Mouse (Mus musculus): Measurements from ENCODE around the gene Pclaf. TPM values are rescaled to one million over a fixed set of nuclear protein-coding genes. Genes with fewer than 3 reads are reported as not detected.

The Pclaf gene
- total and polyA plus RNA-seq, 3 experiments = 177 to 394 (median 229) TPM

- H3K9ac ChIP-seq (ENCODE audit: insufficient read depth, low read depth) = peak overlapping the region; percentile 90
- peaks cover 0 to 11% of the 10 kb centered on the region in 2 experiments; a peak in 2 of 4 replicates for H3K4me1 ChIP-seq (ENCODE audit: control insufficient read depth in 1 of 2, insufficient read depth in 2 of 2)
- DNase-seq (ENCODE audit: extremely low read depth) = peak; percentile 91
- H3K4me3 ChIP-seq (replicated peaks in 1 of 3; ENCODE audit: low read depth in 2 of 3, low read length in 2 of 3, poor library complexity in 1 of 3) = peak overlapping the region; percentile 69 to 99 (median 78)
- in situ Hi-C loops (cut with MboI; ENCODE audit: low pct_ligation_motif_present, low pct_unique_long_range_greater_than_20kb, low sequenced_read_pairs) (no loop called here), dilution Hi-C loops (cut with MboI; ENCODE audit: extremely low pct_ligation_motif_present, extremely low pct_unique_long_range_greater_than_20kb, low sequenced_read_pairs) (no loop called here)
- H3K27ac ChIP-seq (ENCODE audit: insufficient read depth, low read depth) = no peak overlapping the region
- peak overlapping the region; percentile 92 for H3K4me2 ChIP-seq (ENCODE audit: insufficient read depth, low read depth, poor library complexity, severe bottlenecking)
- H3K79me2 ChIP-seq (replicated peaks; ENCODE audit: control insufficient read depth, extremely low read depth, insufficient read depth, poor library complexity, severe bottlenecking) = no peaks in the 10 kb centered on the region; the same call in none of the 2 replicates
- peaks cover 0 to 12% of the 10 kb centered on the region in 2 experiments for H3K36me3 ChIP-seq (replicated peaks in 1 of 2; ENCODE audit: control insufficient read depth in 1 of 2, insufficient read depth in 1 of 2, low read length in 1 of 2)
- no peaks in the 10 kb centered on the region for H3K9me3 ChIP-seq (replicated peaks; ENCODE audit: low read length)
- H3K27me3 ChIP-seq (replicated peaks) = no peaks in the 10 kb centered on the region
- no peak for TF ChIP-seq USF1 (IDR thresholded peaks at IDR 0.05; ENCODE audit: low read depth, low read length)
- TF ChIP-seq SIN3A (IDR thresholded peaks at IDR 0.05; ENCODE audit: low read length) = peak; percentile 100
- no peak for TF ChIP-seq PAX5 (IDR thresholded peaks at IDR 0.05; ENCODE audit: low read length)
- peak; percentile 67 for TF ChIP-seq IRF4 (IDR thresholded peaks at IDR 0.05; ENCODE audit: low read depth, low read length)
- TF ChIP-seq BHLHE40 (IDR thresholded peaks at IDR 0.05; ENCODE audit: low read depth, low read length) = peak; percentile 96
- peak; percentile 21; the same call in 1 of the 2 replicates for TF ChIP-seq USF2 (conservative IDR thresholded peaks at IDR 0.05; ENCODE audit: low read depth, low read length)
- TF ChIP-seq ETS1 (conservative IDR thresholded peaks at IDR 0.05; ENCODE audit: low read depth, low read length) = peak; percentile 75
- no peak for TF ChIP-seq ZC3H11A (IDR thresholded peaks at IDR 0.05; ENCODE audit: low read depth, low read length)
- TF ChIP-seq ZNF384 (IDR thresholded peaks at IDR 0.05; ENCODE audit: low read depth, low read length) = no peak
- TF ChIP-seq E2F4 (IDR thresholded peaks at IDR 0.05; ENCODE audit: insufficient replicate concordance, low read depth, low read length) = no peak
- peak; percentile 98 for TF ChIP-seq MYC (IDR thresholded peaks at IDR 0.05; ENCODE audit: low read depth, low read length)
- TF ChIP-seq MEF2A (IDR thresholded peaks at IDR 0.05; ENCODE audit: borderline replicate concordance, low read depth, low read length) = peak; percentile 90; the same call in 1 of the 2 replicates
- peak; percentile 83 for TF ChIP-seq NELFE (IDR thresholded peaks at IDR 0.05; ENCODE audit: low read depth, low read length)
- TF ChIP-seq ELF1 (IDR thresholded peaks at IDR 0.05; ENCODE audit: low read depth, low read length) = peak; percentile 92
- TF ChIP-seq MXI1 (IDR thresholded peaks at IDR 0.05; ENCODE audit: low read depth, low read length) = peak; percentile 95
- TF ChIP-seq JUND (conservative IDR thresholded peaks at IDR 0.05; ENCODE audit: low read depth, low read length) = no peak
- peak; percentile 96 for TF ChIP-seq MAX (IDR thresholded peaks at IDR 0.05; ENCODE audit: low read length)
- peak; percentile 93 for TF ChIP-seq POLR2A (IDR thresholded peaks at IDR 0.05; ENCODE audit: low read depth, low read length)
- TF ChIP-seq RAD21 (IDR thresholded peaks at IDR 0.05; ENCODE audit: low read depth, low read length) = no peak
- peak; percentile 83; the same call in 1 of the 2 replicates for TF ChIP-seq UBTF (IDR thresholded peaks at IDR 0.05; ENCODE audit: low read depth, low read length)
- peak; percentile 87 for TF ChIP-seq TBP (conservative IDR thresholded peaks at IDR 0.05; ENCODE audit: low read depth, low read length)
- peak; percentile 70 for TF ChIP-seq ZMIZ1 (IDR thresholded peaks at IDR 0.05; ENCODE audit: low read depth, low read length)
- TF ChIP-seq CHD2 (IDR thresholded peaks at IDR 0.05; ENCODE audit: low read length) = no peak; the same call in 1 of the 2 replicates
- no peak for TF ChIP-seq ZKSCAN1 (IDR thresholded peaks at IDR 0.05; ENCODE audit: borderline replicate concordance, low read depth, low read length)
- TF ChIP-seq RCOR1 (conservative IDR thresholded peaks at IDR 0.05; ENCODE audit: low read depth, low read length) = no peak
- peak; percentile 73 for TF ChIP-seq NRF1 (IDR thresholded peaks at IDR 0.05; ENCODE audit: low read depth, low read length)
- TF ChIP-seq EP300 (IDR thresholded peaks at IDR 0.05; ENCODE audit: low read length) = no peak
- no peak for TF ChIP-seq MAZ (IDR thresholded peaks at IDR 0.05; ENCODE audit: low read depth, low read length)
- no peak for TF ChIP-seq MAFK (IDR thresholded peaks at IDR 0.05; ENCODE audit: insufficient replicate concordance, low read length)
- peak; percentile 95 for TF ChIP-seq HCFC1 (IDR thresholded peaks at IDR 0.05; ENCODE audit: low read depth, low read length)
- TF ChIP-seq SMC3 (IDR thresholded peaks at IDR 0.05; ENCODE audit: low read depth, low read length) = no peak
- peak; percentile 91 for TF ChIP-seq POLR2AphosphoS2 (IDR thresholded peaks at IDR 0.05; ENCODE audit: low read depth, low read length)
- no peak; the same call in 1 of the 2 replicates for TF ChIP-seq GABPA (IDR thresholded peaks at IDR 0.05; ENCODE audit: insufficient replicate concordance, low read depth, low read length)
- peak; percentile 98 for TF ChIP-seq TCF12 (IDR thresholded peaks at IDR 0.05; ENCODE audit: low read depth, low read length)
- TF ChIP-seq CTCF (conservative IDR thresholded peaks at IDR 0.05 in 1 of 2, IDR thresholded peaks at IDR 0.05 in 1 of 2; ENCODE audit: low read depth in 2 of 2, low read length in 2 of 2) = no peak
- peak; percentile 93 for TF ChIP-seq KAT2A (IDR thresholded peaks at IDR 0.05; ENCODE audit: insufficient replicate concordance, low read length)
- TF ChIP-seq CHD1 (IDR thresholded peaks at IDR 0.05; ENCODE audit: low read depth, low read length) = no peak
- no peak for TF ChIP-seq JUN (IDR thresholded peaks at IDR 0.05; ENCODE audit: insufficient read depth, low read depth, low read length)
These were observed 5.3 kb upstream of the Pclaf start for GRCm38 (mm10) chr9:65884564-65885315.
